Mouse (Mus musculus) testis, adult 2 months (tissue): ENCODE results near the gene Cpeb1. TPM values are rescaled to one million over a fixed set of nuclear protein-coding genes. Genes with fewer than 3 reads are reported as not detected.

Experiments used
- H3K27ac ChIP-seq: fragments of 200-500 bp; 2 replicates; pipeline ENCODE4 v1.5.1; 2012; ENCODE audit warnings: low read depth, low read length; ENCODE audit not compliant: control insufficient read depth, insufficient read depth
- H3K27me3 ChIP-seq: fragments of 200-500 bp; 2 replicates; pipeline ENCODE4 v1.6.1; 2012; ENCODE audit warnings: mild to moderate bottlenecking, low read length, moderate library complexity; ENCODE audit not compliant: control insufficient read depth, insufficient read depth
- H3K36me3 ChIP-seq: fragments of 200-500 bp; 2 replicates; pipeline ENCODE4 v1.6.1; 2012; ENCODE audit warnings: mild to moderate bottlenecking, low read length; ENCODE audit not compliant: control insufficient read depth, insufficient read depth
- H3K4me1 ChIP-seq: fragments of 200-500 bp; 2 replicates; pipeline ENCODE4 v1.6.1; 2012; ENCODE audit warnings: low read length; ENCODE audit not compliant: control insufficient read depth, insufficient read depth
- H3K4me3 ChIP-seq: fragments of 200-500 bp; 2 replicates; pipeline ENCODE4 v1.5.1; 2012; ENCODE audit warnings: low read depth, mild to moderate bottlenecking, low read length, moderate library complexity, mixed read lengths; ENCODE audit not compliant: control insufficient read depth
- CTCF ChIP-seq: fragments of 200-500 bp; IDR thresholded peaks from 2 replicates; pipeline ENCODE4 v1.5.1; 2012; ENCODE audit warnings: low read depth, mild to moderate bottlenecking, inconsistent platforms, low read length, moderate library complexity; ENCODE audit not compliant: control insufficient read depth, insufficient read depth, insufficient replicate concordance
- POLR2A ChIP-seq: fragments of 200-500 bp; IDR thresholded peaks from 2 replicates; pipeline ENCODE4 v1.6.1; 2012; ENCODE audit warnings: low read depth, mild to moderate bottlenecking, inconsistent platforms, low read length, moderate library complexity; ENCODE audit not compliant: control insufficient read depth
- polyA plus RNA-seq: library from polyadenylated mRNA; depleted of rRNA; stranded (reverse); fragments of >200 nt; gene quantifications from 2 replicates; pipeline ENCODE4 v1.2.3, GENCODE M21; 2012; rRNA removed

The Cpeb1 gene
- polyA plus RNA-seq, 1 experiment, result 12.0 TPM

DNA sequence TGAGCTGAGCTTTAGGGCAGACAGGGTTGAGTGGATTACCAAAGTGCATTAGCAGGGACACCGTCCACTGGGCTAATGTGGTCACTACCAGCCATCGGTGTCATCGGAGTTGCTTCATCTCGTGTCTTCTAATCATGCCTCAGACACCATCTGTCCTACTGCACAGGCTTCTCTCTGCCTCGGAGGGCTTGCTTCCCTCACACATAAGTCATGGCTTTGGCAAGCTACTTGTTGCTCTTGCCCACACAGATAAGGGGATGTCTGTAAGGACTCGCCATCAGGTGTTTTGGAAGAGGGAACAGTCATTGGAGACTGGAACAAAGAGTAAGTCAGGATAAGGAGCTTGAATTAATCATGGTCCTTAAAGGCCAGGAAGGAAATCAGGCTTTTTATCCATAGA is 146.0 kb downstream of the Cpeb1 start:
- Histone ChIP-seq H3K4me3 (no peak overlapping the region), H3K27ac (no peak overlapping the region), H3K4me1 (no peaks in the 10 kb centered on the region), H3K36me3 (no peaks in the 10 kb centered on the region; the same call in 1 of the 2 replicates), H3K27me3 (no peaks in the 10 kb centered on the region)
- no peak for TF ChIP-seq POLR2A
- TF ChIP-seq CTCF, result no peak

DNA sequence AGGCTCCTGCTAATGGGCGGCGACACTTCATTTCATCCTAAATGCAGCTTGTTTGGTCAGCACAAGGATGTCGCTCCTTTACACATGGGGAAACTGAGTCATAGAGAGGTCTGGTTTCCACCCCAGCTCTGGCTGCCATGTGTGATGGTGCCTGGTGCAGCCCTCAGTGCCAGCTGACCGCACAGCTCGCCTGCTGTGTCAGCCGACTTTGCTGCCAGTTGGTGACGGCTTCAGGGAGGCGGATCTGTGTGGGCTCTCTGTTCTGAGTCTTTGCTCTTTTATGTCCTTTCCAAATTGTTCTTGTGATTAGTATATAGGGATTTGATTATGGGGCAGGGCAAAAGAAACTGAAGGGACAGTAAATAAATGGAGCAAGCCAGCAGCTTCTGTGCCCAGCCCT is 147.5 kb downstream of the Cpeb1 start:
- H3K27me3 ChIP-seq, result no peaks in the 10 kb centered on the region
- TF ChIP-seq POLR2A (no peak), CTCF (no peak)
- peaks cover 2% of the 10 kb centered on the region for H3K36me3 ChIP-seq
- H3K27ac ChIP-seq, result no peak overlapping the region
- no peaks in the 10 kb centered on the region for H3K4me1 ChIP-seq
- H3K4me3 ChIP-seq, result no peak overlapping the region

DNA sequence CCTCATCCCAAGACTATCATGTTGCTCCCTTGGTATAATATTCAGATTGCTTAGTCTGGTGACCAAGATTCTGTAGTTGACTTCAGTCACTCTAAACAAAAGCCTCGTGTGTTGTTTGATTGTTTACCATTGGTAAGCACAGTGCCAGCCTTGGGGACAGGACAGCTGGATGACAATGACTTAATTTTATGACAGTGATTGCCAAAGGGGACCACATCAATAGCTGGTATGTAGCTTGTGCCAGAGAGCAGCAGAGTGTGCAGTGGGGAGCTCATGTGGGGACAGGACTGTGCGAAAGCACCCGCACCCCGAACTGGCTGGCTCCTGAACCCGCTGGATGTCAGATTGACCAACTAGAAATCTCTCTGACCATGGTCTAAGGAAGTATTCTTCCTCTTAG is 150.6 kb downstream of the Cpeb1 start:
- TF ChIP-seq CTCF (no peak), POLR2A (no peak)
- peaks cover 2% of the 10 kb centered on the region for H3K36me3 ChIP-seq
- no peaks in the 10 kb centered on the region for H3K27me3 ChIP-seq
- no peak overlapping the region for H3K4me3 ChIP-seq
- no peaks in the 10 kb centered on the region for H3K4me1 ChIP-seq
- no peak overlapping the region for H3K27ac ChIP-seq

GRCm38 (mm10) chr7:81304100-81304499 is 151.2 kb downstream of the Cpeb1 start:
- peaks cover 2% of the 10 kb centered on the region for H3K36me3 ChIP-seq
- no peaks in the 10 kb centered on the region for H3K4me1 ChIP-seq
- no peak overlapping the region for H3K27ac ChIP-seq
- H3K27me3 ChIP-seq, result no peaks in the 10 kb centered on the region
- no peak for TF ChIP-seq CTCF
- TF ChIP-seq POLR2A, result no peak
- no peak overlapping the region for H3K4me3 ChIP-seq

DNA sequence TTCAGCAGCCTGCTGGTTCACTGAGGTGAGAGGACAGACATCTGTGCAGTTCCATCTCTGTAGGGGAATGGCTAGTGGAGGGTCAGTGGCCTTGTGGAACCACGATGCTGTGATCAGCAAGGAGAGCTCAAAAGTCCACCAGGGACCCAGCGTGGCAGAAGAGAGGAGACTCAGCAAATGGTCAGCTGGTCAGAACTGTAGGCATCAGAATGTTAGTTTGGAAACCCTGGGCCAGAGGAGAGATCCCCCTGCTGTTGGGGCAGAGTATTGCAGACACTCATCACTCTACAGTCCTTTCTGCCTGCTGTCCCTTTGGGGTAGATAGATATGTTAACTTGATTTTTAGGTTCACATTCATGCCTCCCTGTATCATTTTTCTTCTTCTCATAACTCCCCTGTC is 151.6 kb downstream of the Cpeb1 start:
- Histone ChIP-seq H3K4me3 (no peak overlapping the region), H3K27me3 (no peaks in the 10 kb centered on the region), H3K4me1 (no peaks in the 10 kb centered on the region), H3K27ac (no peak overlapping the region), H3K36me3 (peaks cover 2% of the 10 kb centered on the region)
- TF ChIP-seq POLR2A (no peak), CTCF (peak; percentile 27; the same call in 1 of the 2 replicates)

DNA sequence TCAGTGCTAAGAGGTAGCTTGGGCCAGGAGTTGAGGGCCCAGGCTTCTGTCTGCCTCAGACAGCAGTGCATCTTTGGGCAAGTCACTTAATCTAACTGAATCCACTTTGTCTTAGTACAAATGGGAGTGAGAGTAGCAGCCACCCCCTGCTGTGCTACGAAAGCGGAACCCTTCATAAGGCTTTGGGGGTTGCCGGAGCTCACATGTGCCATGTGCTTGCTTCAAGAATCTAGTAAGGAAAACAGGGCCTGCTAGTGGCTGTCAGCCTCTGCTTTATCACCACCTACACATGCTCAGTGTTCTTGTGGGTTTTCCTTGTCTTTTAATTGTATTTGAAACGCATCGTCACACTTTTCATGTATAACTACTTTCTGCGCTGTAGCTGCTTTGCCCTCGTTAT is 153.9 kb downstream of the Cpeb1 start:
- H3K4me3 ChIP-seq, result no peak overlapping the region
- TF ChIP-seq CTCF (no peak), POLR2A (no peak)
- H3K4me1 ChIP-seq, result no peaks in the 10 kb centered on the region
- peaks cover 2% of the 10 kb centered on the region for H3K36me3 ChIP-seq
- H3K27ac ChIP-seq, result no peak overlapping the region
- H3K27me3 ChIP-seq, result no peaks in the 10 kb centered on the region

DNA sequence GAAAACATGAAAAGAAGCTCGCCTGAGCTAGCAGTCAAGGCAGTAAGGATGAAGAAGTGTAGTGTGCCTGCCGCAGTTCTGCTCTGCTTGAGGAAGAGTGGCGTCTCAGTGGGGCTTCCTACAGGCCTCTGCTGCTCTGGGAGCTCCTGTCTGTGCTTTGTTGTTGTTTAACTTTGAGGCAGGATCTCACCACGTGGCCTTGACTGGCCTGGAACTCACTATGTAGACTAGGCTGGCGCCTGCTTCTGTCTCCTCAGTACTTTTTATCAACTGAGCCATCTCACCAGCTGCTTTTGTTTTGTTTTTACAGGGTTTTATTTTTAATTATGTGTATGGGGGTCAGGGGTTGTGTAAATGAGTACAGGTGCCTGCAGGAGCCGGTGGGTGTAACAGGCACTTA is 157.1 kb downstream of the Cpeb1 start:
- Histone ChIP-seq H3K4me1 (no peaks in the 10 kb centered on the region), H3K27me3 (no peaks in the 10 kb centered on the region), H3K36me3 (no peaks in the 10 kb centered on the region), H3K27ac (no peak overlapping the region), H3K4me3 (no peak overlapping the region)
- TF ChIP-seq CTCF, result no peak
- TF ChIP-seq POLR2A, result no peak

Other genes with a start within 250 kb of the Cpeb1 start
- gene Pde8a, start 241.9 kb downstream of the Cpeb1 start, polyA plus RNA-seq, result 95.2 and 101 TPM in 2 replicates
- gene Rps17, start 110.2 kb downstream of the Cpeb1 start, polyA plus RNA-seq, result 697 and 742 TPM in 2 replicates
- 0.22 and 0.40 TPM in 2 replicates for gene Ap3b2, start 38.5 kb upstream of the Cpeb1 start, polyA plus RNA-seq
- 0.77 and 13.1 TPM in 2 replicates for gene BC048679, start 42.8 kb upstream of the Cpeb1 start, polyA plus RNA-seq
- 0.16 and 0.43 TPM in 2 replicates for gene Fsd2, start 111.5 kb upstream of the Cpeb1 start, polyA plus RNA-seq
- gene Whamm, start 115.8 kb upstream of the Cpeb1 start, polyA plus RNA-seq, result 22.9 and 27.4 TPM in 2 replicates